Mouse (Mus musculus): ENCODE measurements at regions not wholly inside any gene's neighbourhood (a gene's known extent, or its start where the extent isn't known, plus 50 kb on each side); places are given as distances from the start of the nearest gene placed in this dataset.

- H3K4me3 ChIP-seq (ENCODE audit: low read depth, low read length) = no peak overlapping the region
- WGBS = 77% methylated on average over 1 of the region's 1 CpGs
- H3K27ac ChIP-seq (replicated peaks; ENCODE audit: low read depth, low read length) = no peak overlapping the region
- no peaks in the 10 kb centered on the region for H3K9me3 ChIP-seq (ENCODE audit: control insufficient read depth, low read length)
- H3K27me3 ChIP-seq (replicated peaks; ENCODE audit: control insufficient read depth, insufficient read depth, low read length) = no peaks in the 10 kb centered on the region
- DNase-seq (ENCODE audit: low spot score) (no peak), ATAC-seq (ENCODE audit: low read depth) (no peak)
- no peaks in the 10 kb centered on the region for H3K4me1 ChIP-seq (ENCODE audit: control insufficient read depth, insufficient read depth, low read length)
- H3K9ac ChIP-seq (ENCODE audit: low read depth, low read length) = no peak overlapping the region
- no peak overlapping the region for H3K4me2 ChIP-seq (ENCODE audit: low read depth, low read length)
- H3K36me3 ChIP-seq (ENCODE audit: control insufficient read depth, insufficient read depth, low read length) = no peaks in the 10 kb centered on the region
Observed at GRCm38 (mm10) chr15:19395681-19396080, 576.9 kb downstream of the Cdh10 start.

Data from embryonic facial prominence, embryonic 14.5 days (tissue).